8 mouse cellular contexts compared by ENCODE assay signal in the genomic region with DNA sequence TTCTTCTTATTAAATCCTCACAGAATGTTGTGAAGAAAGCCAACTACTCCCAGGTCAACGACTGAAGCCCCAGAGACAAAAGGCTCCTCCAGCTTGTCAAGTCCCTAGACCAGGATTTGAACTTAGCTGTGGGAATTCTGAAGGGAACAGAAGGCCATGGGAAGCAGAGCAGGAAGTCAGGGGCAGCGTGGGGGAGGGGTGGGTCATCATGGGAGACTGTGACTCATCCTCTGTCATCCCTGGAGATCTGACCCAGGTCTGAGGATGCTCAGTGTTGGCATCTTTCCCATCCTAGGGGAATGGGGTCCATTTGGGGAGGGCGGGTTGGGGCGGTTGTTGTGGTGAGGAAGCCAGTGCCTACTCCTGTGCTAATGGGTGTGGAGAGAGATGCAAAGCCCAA. TPM values are rescaled to one million over a fixed set of nuclear protein-coding genes. Genes with fewer than 3 reads are reported as not detected.
DNase-seq lines count a peak whose midpoint lies in the region; ATAC-seq and TF ChIP-seq lines count a peak whose summit lies in the region.

No protein-coding gene starts in this region.

- ATAC-seq in lung, postnatal 0 days, result no peak
- ATAC-seq in forebrain, embryonic 13.5 days, result no peak
- ATAC-seq in intestine, embryonic 15.5 days, result no peak

- no peak for TF ChIP-seq CTCF in lung, postnatal 0 days (IDR thresholded peaks at IDR 0.05)
- TF ChIP-seq CTCF in olfactory bulb, adult 2 months (IDR thresholded peaks at IDR 0.05; ENCODE audit: insufficient read depth, low read depth, low read length), result no peak

- 48% methylated on average over 4 of the region's 4 CpGs for WGBS in lung, postnatal 0 days
- WGBS in forebrain, embryonic 13.5 days, result 31% methylated on average over 4 of the region's 4 CpGs
- WGBS in intestine, embryonic 15.5 days, result 46% methylated on average over 4 of the region's 4 CpGs
- 53% methylated on average over 4 of the region's 4 CpGs for WGBS in olfactory bulb, adult 2 months

- H3K27me3 ChIP-seq in lung, postnatal 0 days (replicated peaks; ENCODE audit: insufficient read depth, low read length), result no peaks in the 10 kb centered on the region
- peaks cover 8% of the 10 kb centered on the region for H3K27me3 ChIP-seq in forebrain, embryonic 13.5 days
- H3K27me3 ChIP-seq in intestine, embryonic 15.5 days (replicated peaks), result no peaks in the 10 kb centered on the region

- no peak overlapping the region for H3K4me3 ChIP-seq in lung, postnatal 0 days (ENCODE audit: low read depth, low read length)
- H3K4me3 ChIP-seq in forebrain, embryonic 13.5 days, result no peak overlapping the region
- H3K4me3 ChIP-seq in intestine, embryonic 15.5 days (replicated peaks), result no peak overlapping the region
- H3K4me3 ChIP-seq in olfactory bulb, adult 2 months (ENCODE audit: insufficient read depth, low read depth, low read length), result peak overlapping the region; percentile 53

- no peak overlapping the region for H3K9ac ChIP-seq in lung, postnatal 0 days (replicated peaks; ENCODE audit: low read depth)
- H3K9ac ChIP-seq in forebrain, embryonic 13.5 days, result peak overlapping the region; percentile 62
- H3K9ac ChIP-seq in intestine, embryonic 15.5 days, result peak overlapping the region; percentile 45; the same call in 1 of the 2 replicates

- no peak overlapping the region for H3K27ac ChIP-seq in lung, postnatal 0 days (ENCODE audit: low read length)
- H3K27ac ChIP-seq in forebrain, embryonic 13.5 days, result no peak overlapping the region
- H3K27ac ChIP-seq in intestine, embryonic 15.5 days, result no peak overlapping the region
- H3K27ac ChIP-seq in olfactory bulb, adult 2 months (ENCODE audit: insufficient read depth, low read depth, low read length), result peak overlapping the region; percentile 91

- no peaks in the 10 kb centered on the region for H3K9me3 ChIP-seq in lung, postnatal 0 days (ENCODE audit: low read length)
- no peaks in the 10 kb centered on the region for H3K9me3 ChIP-seq in forebrain, embryonic 13.5 days (replicated peaks)
- H3K9me3 ChIP-seq in intestine, embryonic 15.5 days, result no peaks in the 10 kb centered on the region

- TF ChIP-seq POLR2A in olfactory bulb, adult 2 months (IDR thresholded peaks at IDR 0.05; ENCODE audit: insufficient read depth, low read depth, low read length), result no peak

- no peak for DNase-seq in lung, postnatal 0 days (ENCODE audit: low spot score)
- DNase-seq in lung, postnatal 4 days, result no peak
- DNase-seq in cerebellum, postnatal 10 days, result no peak
- no peak for DNase-seq in layer of hippocampus, postnatal 10 days (ENCODE audit: low spot score in 2 of 2)
- DNase-seq in T-cell, adult 2 months (ENCODE audit: low spot score), result no peak

- H3K36me3 ChIP-seq in lung, postnatal 0 days (ENCODE audit: insufficient read depth, low read length), result no peaks in the 10 kb centered on the region
- no peaks in the 10 kb centered on the region for H3K36me3 ChIP-seq in forebrain, embryonic 13.5 days (ENCODE audit: poor library complexity, severe bottlenecking)
- H3K36me3 ChIP-seq in intestine, embryonic 15.5 days, result no peaks in the 10 kb centered on the region

- TF ChIP-seq EP300 in lung, postnatal 0 days (IDR thresholded peaks at IDR 0.05), result no peak

- H3K4me1 ChIP-seq in lung, postnatal 0 days (ENCODE audit: insufficient read depth, low read depth, low read length), result peaks cover 5% of the 10 kb centered on the region; the same call in 1 of the 2 replicates
- H3K4me1 ChIP-seq in forebrain, embryonic 13.5 days, result peaks cover 30% of the 10 kb centered on the region
- H3K4me1 ChIP-seq in intestine, embryonic 15.5 days (replicated peaks), result peaks cover 26% of the 10 kb centered on the region
- H3K4me1 ChIP-seq in olfactory bulb, adult 2 months (ENCODE audit: control insufficient read depth, insufficient read depth, low read length), result peaks cover 29% of the 10 kb centered on the region

- peak overlapping the region; percentile 41; the same call in 1 of the 2 replicates for H3K4me2 ChIP-seq in lung, postnatal 0 days (replicated peaks; ENCODE audit: low read depth, low read length)
- H3K4me2 ChIP-seq in forebrain, embryonic 13.5 days, result peak overlapping the region; percentile 65
- H3K4me2 ChIP-seq in intestine, embryonic 15.5 days (replicated peaks), result peak overlapping the region; percentile 63

RNA-seq across cellular contexts. Expression of gene Rtkn, which starts 6.4 kb away (rescaled TPM):
- polyA plus RNA-seq in lung, postnatal 0 days (2015; fragmentation: Nextera tagmentation; extraction: Ambion mirVana), result 51.2 and 63.8 TPM in 2 replicates
- polyA plus RNA-seq in forebrain, embryonic 13.5 days (2015; fragmentation: Nextera tagmentation; extraction: Ambion mirVana), result 10.4 and 10.5 TPM in 2 replicates
- polyA plus RNA-seq in intestine, embryonic 15.5 days (2015; fragmentation: Nextera tagmentation; extraction: Ambion mirVana), result 23.6 and 26.4 TPM in 2 replicates
- polyA plus RNA-seq in olfactory bulb, adult 2 months (2012; ENCODE audit: insufficient read depth, insufficient read length, low replicate concordance, missing spikeins), result not detected in 2 replicates
- total RNA-seq in layer of hippocampus, postnatal 10 days (2021), result 10 to 100 TPM; 36.2 to 36.5 TPM

RNA-seq across cellular contexts. Expression of gene Wdr54, which starts 14.6 kb away (rescaled TPM):
- polyA plus RNA-seq in lung, postnatal 0 days (2015; fragmentation: Nextera tagmentation; extraction: Ambion mirVana), result 3.1 and 3.3 TPM in 2 replicates
- 17.5 and 18.4 TPM in 2 replicates for polyA plus RNA-seq in forebrain, embryonic 13.5 days (2015; fragmentation: Nextera tagmentation; extraction: Ambion mirVana)
- 3.0 and 3.9 TPM in 2 replicates for polyA plus RNA-seq in intestine, embryonic 15.5 days (2015; fragmentation: Nextera tagmentation; extraction: Ambion mirVana)
- polyA plus RNA-seq in olfactory bulb, adult 2 months (2012; ENCODE audit: insufficient read depth, insufficient read length, low replicate concordance, missing spikeins), result not detected in 2 replicates
- 10 to 100 TPM; 21.5 to 28.1 TPM for total RNA-seq in layer of hippocampus, postnatal 10 days (2021)

RNA-seq across cellular contexts. Expression of gene 1700003E16Rik, which starts 14.6 kb away (rescaled TPM):
- 6.1 and 9.8 TPM in 2 replicates for polyA plus RNA-seq in lung, postnatal 0 days (2015; fragmentation: Nextera tagmentation; extraction: Ambion mirVana)
- 2.7 and 3.6 TPM in 2 replicates for polyA plus RNA-seq in forebrain, embryonic 13.5 days (2015; fragmentation: Nextera tagmentation; extraction: Ambion mirVana)
- 1.4 and 2.0 TPM in 2 replicates for polyA plus RNA-seq in intestine, embryonic 15.5 days (2015; fragmentation: Nextera tagmentation; extraction: Ambion mirVana)
- not detected in 2 replicates for polyA plus RNA-seq in olfactory bulb, adult 2 months (2012; ENCODE audit: insufficient read depth, insufficient read length, low replicate concordance, missing spikeins)
- 10 to 100 TPM; 20.6 to 22.1 TPM for total RNA-seq in layer of hippocampus, postnatal 10 days (2021)

RNA-seq across cellular contexts. Expression of gene Ino80b, which starts 16.4 kb away (rescaled TPM):
- polyA plus RNA-seq in lung, postnatal 0 days (2015; fragmentation: Nextera tagmentation; extraction: Ambion mirVana), result 14.5 and 18.1 TPM in 2 replicates
- polyA plus RNA-seq in forebrain, embryonic 13.5 days (2015; fragmentation: Nextera tagmentation; extraction: Ambion mirVana), result 13.2 and 13.3 TPM in 2 replicates
- polyA plus RNA-seq in intestine, embryonic 15.5 days (2015; fragmentation: Nextera tagmentation; extraction: Ambion mirVana), result 9.0 and 9.4 TPM in 2 replicates
- not detected in 2 replicates for polyA plus RNA-seq in olfactory bulb, adult 2 months (2012; ENCODE audit: insufficient read depth, insufficient read length, low replicate concordance, missing spikeins)
- total RNA-seq in layer of hippocampus, postnatal 10 days (2021), result 10 to 100 TPM; 21.6 to 22.6 TPM

RNA-seq across cellular contexts. Expression of gene Wbp1, which starts 20.3 kb away (rescaled TPM):
- 57.9 and 62.4 TPM in 2 replicates for polyA plus RNA-seq in lung, postnatal 0 days (2015; fragmentation: Nextera tagmentation; extraction: Ambion mirVana)
- polyA plus RNA-seq in forebrain, embryonic 13.5 days (2015; fragmentation: Nextera tagmentation; extraction: Ambion mirVana), result 239 and 249 TPM in 2 replicates
- 79.6 and 89.1 TPM in 2 replicates for polyA plus RNA-seq in intestine, embryonic 15.5 days (2015; fragmentation: Nextera tagmentation; extraction: Ambion mirVana)
- not detected in 2 replicates for polyA plus RNA-seq in olfactory bulb, adult 2 months (2012; ENCODE audit: insufficient read depth, insufficient read length, low replicate concordance, missing spikeins)
- 10 to 100 TPM; 68.6 to 72.7 TPM for total RNA-seq in layer of hippocampus, postnatal 10 days (2021)

Comparison
In these comparisons a context has a peak if more than half of its experiments do, and no peak if none do; other contexts are left out.
1. RNA of gene Rtkn, which starts 6.4 kb away (polyA plus RNA-seq): 51.2 to 63.8 TPM in lung, postnatal 0 days, 23.6 to 26.4 TPM in intestine, embryonic 15.5 days and 10.4 to 10.5 TPM in forebrain, embryonic 13.5 days; not detected in olfactory bulb, adult 2 months; every median in the first group is over 10 times any median in the second.
2. Peak in every context shown above with its lines, with median percentiles within 50 percentile points of each other: H3K4me2 ChIP-seq.